Mouse (Mus musculus): ENCODE measurements around the gene Birc3. TPM values are rescaled to one million over a fixed set of nuclear protein-coding genes. Genes with fewer than 3 reads are reported as not detected.
"Not testable (repeated sequence)": the region's sequence is repeated elsewhere in the genome, so short reads cannot be mapped to it uniquely, and the experiment has no call there.

Birc3 gene
- polyA plus RNA-seq, 1 experiment from 2014 or later, result 3.8 TPM

- no peak overlapping the region for H3K4me3 ChIP-seq
- ATAC-seq (ENCODE audit: extremely low read depth, insufficient number of reproducible peaks, low FRiP score, low TSS enrichment), result no peak
- H3K9ac ChIP-seq, result no peak overlapping the region
- H3K36me3 ChIP-seq, result peaks cover 18% of the 10 kb centered on the region
- H3K4me2 ChIP-seq, result no peak overlapping the region
- WGBS, result 62% methylated on average over 5 of the region's 5 CpGs
- no peaks in the 10 kb centered on the region for H3K9me3 ChIP-seq
- no peaks in the 10 kb centered on the region for H3K4me1 ChIP-seq
- no peaks in the 10 kb centered on the region for H3K27me3 ChIP-seq (replicated peaks)
- no peak overlapping the region for H3K27ac ChIP-seq (replicated peaks)
Observed at GRCm38 (mm10) chr9:7860976-7861375, 12.0 kb downstream of the Birc3 start.

GRCm38 (mm10) chr9:7855912-7856311 lies 17.1 kb downstream of the Birc3 start:
- no peak overlapping the region for H3K9ac ChIP-seq
- H3K27ac ChIP-seq (replicated peaks), result no peak overlapping the region
- H3K36me3 ChIP-seq, result peaks cover 18% of the 10 kb centered on the region
- H3K4me3 ChIP-seq, result no peak overlapping the region
- no peaks in the 10 kb centered on the region for H3K27me3 ChIP-seq (replicated peaks)
- no peak for ATAC-seq (ENCODE audit: extremely low read depth, insufficient number of reproducible peaks, low FRiP score, low TSS enrichment)
- no peaks in the 10 kb centered on the region for H3K9me3 ChIP-seq
- no peak overlapping the region for H3K4me2 ChIP-seq
- 45% methylated on average over 3 of the region's 3 CpGs for WGBS
- H3K4me1 ChIP-seq, result peaks cover 7% of the 10 kb centered on the region; the same call in 1 of the 2 replicates

- no peaks in the 10 kb centered on the region for H3K9me3 ChIP-seq
- H3K27me3 ChIP-seq (replicated peaks), result no peaks in the 10 kb centered on the region
- no peak for ATAC-seq (ENCODE audit: extremely low read depth, insufficient number of reproducible peaks, low FRiP score, low TSS enrichment)
- no peak overlapping the region for H3K27ac ChIP-seq (replicated peaks)
- H3K9ac ChIP-seq, result no peak overlapping the region
- peaks cover 7% of the 10 kb centered on the region; the same call in 1 of the 2 replicates for H3K4me1 ChIP-seq
- H3K4me3 ChIP-seq, result no peak overlapping the region
- H3K36me3 ChIP-seq, result peaks cover 13% of the 10 kb centered on the region
- no peak overlapping the region for H3K4me2 ChIP-seq
- 33% methylated on average over 1 of the region's 1 CpGs for WGBS
Observed at GRCm38 (mm10) chr9:7855374-7855773, 17.6 kb downstream of the Birc3 start.

GRCm38 (mm10) chr9:7854196-7854595 lies 18.8 kb downstream of the Birc3 start:
- H3K9ac ChIP-seq; H3K36me3 ChIP-seq; H3K4me3 ChIP-seq; H3K4me1 ChIP-seq; H3K27ac ChIP-seq (replicated peaks); H3K27me3 ChIP-seq (replicated peaks); ATAC-seq (ENCODE audit: extremely low read depth, insufficient number of reproducible peaks, low FRiP score, low TSS enrichment); H3K9me3 ChIP-seq; H3K4me2 ChIP-seq: not testable (repeated sequence)
- WGBS, result 74% methylated on average over 14 of the region's 14 CpGs

- no peak overlapping the region for H3K27ac ChIP-seq (replicated peaks)
- no peak for ATAC-seq (ENCODE audit: extremely low read depth, insufficient number of reproducible peaks, low FRiP score, low TSS enrichment)
- no peak overlapping the region for H3K4me2 ChIP-seq
- no peak overlapping the region for H3K4me3 ChIP-seq
- WGBS, result 52% methylated on average over 4 of the region's 4 CpGs
- H3K36me3 ChIP-seq, result peaks cover 20% of the 10 kb centered on the region
- H3K4me1 ChIP-seq, result peaks cover 7% of the 10 kb centered on the region; the same call in 1 of the 2 replicates
- H3K9me3 ChIP-seq, result no peaks in the 10 kb centered on the region
- H3K9ac ChIP-seq, result no peak overlapping the region
- no peaks in the 10 kb centered on the region for H3K27me3 ChIP-seq (replicated peaks)
Observed at GRCm38 (mm10) chr9:7852346-7853230, 20.4 kb downstream of the Birc3 start.

- Histone ChIP-seq H3K9ac (no peak overlapping the region), H3K4me2 (no peak overlapping the region), H3K4me1 (peaks cover 7% of the 10 kb centered on the region; the same call in 1 of the 2 replicates), H3K9me3 (no peaks in the 10 kb centered on the region), H3K27ac (replicated peaks) (no peak overlapping the region), H3K36me3 (peaks cover 20% of the 10 kb centered on the region), H3K27me3 (replicated peaks) (no peaks in the 10 kb centered on the region), H3K4me3 (no peak overlapping the region)
- WGBS, result 86% methylated on average over 8 of the region's 8 CpGs
- no peak for ATAC-seq (ENCODE audit: extremely low read depth, insufficient number of reproducible peaks, low FRiP score, low TSS enrichment)
Observed at GRCm38 (mm10) chr9:7851841-7852240, 21.1 kb downstream of the Birc3 start.

GRCm38 (mm10) chr9:7848191-7848590 lies 24.8 kb downstream of the Birc3 start:
- 80% methylated on average over 18 of the region's 18 CpGs for WGBS
- no peak overlapping the region for H3K9ac ChIP-seq
- H3K36me3 ChIP-seq, result peaks cover 14% of the 10 kb centered on the region

GRCm38 (mm10) chr9:7846667-7847199 lies 26.3 kb downstream of the Birc3 start:
- Histone ChIP-seq H3K27ac (replicated peaks) (no peak overlapping the region), H3K4me3 (no peak overlapping the region), H3K4me2 (no peak overlapping the region), H3K9ac (no peak overlapping the region), H3K9me3 (no peaks in the 10 kb centered on the region), H3K27me3 (replicated peaks) (no peaks in the 10 kb centered on the region), H3K4me1 (peaks cover 4% of the 10 kb centered on the region), H3K36me3 (peaks cover 13% of the 10 kb centered on the region)
- no peak for ATAC-seq (ENCODE audit: extremely low read depth, insufficient number of reproducible peaks, low FRiP score, low TSS enrichment)
- WGBS, result 78% methylated on average over 1 of the region's 1 CpGs

More at GRCm38 (mm10) chr9:7848191-7848590, 24.8 kb downstream of the Birc3 start:
- no peak overlapping the region for H3K4me3 ChIP-seq
- H3K9me3 ChIP-seq, result no peaks in the 10 kb centered on the region
- no peak overlapping the region for H3K27ac ChIP-seq (replicated peaks)
- no peaks in the 10 kb centered on the region for H3K27me3 ChIP-seq (replicated peaks)
- no peak overlapping the region for H3K4me2 ChIP-seq
- H3K4me1 ChIP-seq, result peaks cover 11% of the 10 kb centered on the region
- no peak for ATAC-seq (ENCODE audit: extremely low read depth, insufficient number of reproducible peaks, low FRiP score, low TSS enrichment)

- Histone ChIP-seq H3K4me1 (peaks cover 4% of the 10 kb centered on the region), H3K9me3 (no peaks in the 10 kb centered on the region), H3K4me2 (no peak overlapping the region), H3K27ac (replicated peaks) (no peak overlapping the region), H3K27me3 (replicated peaks) (no peaks in the 10 kb centered on the region), H3K4me3 (no peak overlapping the region), H3K36me3 (peaks cover 13% of the 10 kb centered on the region), H3K9ac (no peak overlapping the region)
- ATAC-seq (ENCODE audit: extremely low read depth, insufficient number of reproducible peaks, low FRiP score, low TSS enrichment), result no peak
- WGBS, result 76% methylated on average over 4 of the region's 4 CpGs
Observed at GRCm38 (mm10) chr9:7845216-7845895, 27.6 kb downstream of the Birc3 start.

- Histone ChIP-seq H3K27ac (replicated peaks) (no peak overlapping the region), H3K27me3 (replicated peaks) (no peaks in the 10 kb centered on the region), H3K9ac (no peak overlapping the region), H3K4me1 (peaks cover 9% of the 10 kb centered on the region), H3K4me3 (no peak overlapping the region), H3K36me3 (no peaks in the 10 kb centered on the region), H3K9me3 (no peaks in the 10 kb centered on the region), H3K4me2 (no peak overlapping the region)
- WGBS, result 59% methylated on average over 6 of the region's 6 CpGs
- ATAC-seq (ENCODE audit: extremely low read depth, insufficient number of reproducible peaks, low FRiP score, low TSS enrichment), result no peak
Observed at GRCm38 (mm10) chr9:7841221-7841620, 31.8 kb downstream of the Birc3 start.

- no peaks in the 10 kb centered on the region for H3K9me3 ChIP-seq
- peak overlapping the region; percentile 78 for H3K4me2 ChIP-seq
- H3K4me3 ChIP-seq, result peak overlapping the region; percentile 72
- H3K27ac ChIP-seq (replicated peaks), result peak overlapping the region; percentile 99
- no peaks in the 10 kb centered on the region for H3K27me3 ChIP-seq (replicated peaks)
- peaks cover 31% of the 10 kb centered on the region for H3K4me1 ChIP-seq
- WGBS, result 20% methylated on average over 14 of the region's 14 CpGs
- no peak for ATAC-seq (ENCODE audit: extremely low read depth, insufficient number of reproducible peaks, low FRiP score, low TSS enrichment)
- peaks cover 14% of the 10 kb centered on the region for H3K36me3 ChIP-seq
- H3K9ac ChIP-seq, result peak overlapping the region; percentile 95
Observed at GRCm38 (mm10) chr9:7837806-7838440, 35.1 kb downstream of the Birc3 start.

All from heart, embryonic 13.5 days (tissue).